Mouse (Mus musculus) telencephalon, adult 2 months (tissue): Measurements from ENCODE around the gene Gm20388.

Experiments
- DNase-seq: peaks from one replicate; pipeline ENCODE4 v3.0.0-alpha.2; 2011; ENCODE audit warnings: low read depth, low spot score

Gene Gm20388

DNA sequence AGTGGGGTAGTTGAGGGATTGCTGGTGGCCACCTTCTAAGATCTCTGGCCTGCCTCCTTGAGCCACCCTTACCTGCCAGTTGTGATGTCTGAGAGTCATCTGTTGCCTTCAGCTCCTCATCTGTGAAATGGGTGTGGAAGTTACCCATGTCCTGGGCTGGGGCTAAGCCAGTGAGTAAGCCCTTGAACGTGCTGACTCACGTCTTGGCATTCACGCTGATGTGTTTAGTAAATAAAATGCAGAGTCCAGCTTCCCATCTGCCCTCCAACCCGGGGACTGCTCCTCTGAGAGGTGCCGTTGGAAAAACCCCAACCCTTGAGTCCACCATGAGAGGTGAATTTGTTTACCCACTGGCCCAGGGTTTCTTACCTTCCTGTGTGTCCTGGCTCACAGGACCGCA is 3435.2 kb downstream of the Gm20388 start:
- no peak for DNase-seq

DNA sequence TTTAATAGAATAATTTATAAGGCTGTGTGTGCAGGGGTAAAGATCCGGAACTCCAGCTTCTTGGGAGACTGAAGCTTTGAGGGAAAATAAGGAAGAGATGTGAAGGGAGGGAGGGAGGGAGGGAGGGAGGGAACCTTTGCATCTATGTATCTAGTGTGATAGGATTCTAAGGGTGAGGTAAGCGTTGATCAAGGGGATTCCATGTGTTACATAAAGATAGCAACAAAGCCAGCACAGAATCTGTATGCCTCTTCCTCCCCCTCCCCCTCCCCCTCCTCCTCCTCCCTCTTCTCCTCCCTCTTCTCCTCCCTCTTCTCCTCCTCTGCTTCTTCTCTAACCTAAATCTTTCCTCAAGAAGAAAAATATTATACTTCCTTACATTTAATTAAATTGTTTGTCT is 3436.7 kb downstream of the Gm20388 start:
- DNase-seq: no peak

DNA sequence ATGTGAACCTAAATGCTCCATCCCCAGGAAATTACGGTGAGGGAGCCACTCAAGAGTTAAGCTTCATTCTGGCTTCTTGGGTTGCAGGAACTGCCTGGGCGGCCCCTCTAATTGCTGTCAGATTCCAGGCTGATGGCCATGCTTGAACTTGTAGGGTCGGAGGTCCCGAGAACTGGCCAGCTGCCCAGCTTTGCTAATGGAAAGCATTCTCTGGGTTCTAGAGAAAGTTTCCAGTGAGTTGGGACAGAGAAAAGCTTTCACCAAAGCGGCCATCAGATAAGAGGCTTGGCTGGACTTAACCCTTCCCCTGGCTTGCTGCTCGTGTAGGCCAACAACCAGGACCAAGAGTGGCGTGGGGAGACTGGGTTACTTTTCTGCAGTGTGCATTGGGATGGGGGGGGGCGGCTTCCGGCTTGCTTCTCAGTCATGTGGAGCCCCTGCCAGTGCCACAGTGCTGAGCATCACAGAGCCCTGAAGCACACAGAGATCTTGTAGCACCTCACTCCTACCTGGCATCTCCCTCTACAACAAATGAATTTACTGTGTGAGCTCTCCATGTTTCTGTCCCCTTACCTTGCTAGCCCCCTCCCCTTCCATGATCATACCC is 3437.7 kb downstream of the Gm20388 start:
- DNase-seq: no peak

DNA sequence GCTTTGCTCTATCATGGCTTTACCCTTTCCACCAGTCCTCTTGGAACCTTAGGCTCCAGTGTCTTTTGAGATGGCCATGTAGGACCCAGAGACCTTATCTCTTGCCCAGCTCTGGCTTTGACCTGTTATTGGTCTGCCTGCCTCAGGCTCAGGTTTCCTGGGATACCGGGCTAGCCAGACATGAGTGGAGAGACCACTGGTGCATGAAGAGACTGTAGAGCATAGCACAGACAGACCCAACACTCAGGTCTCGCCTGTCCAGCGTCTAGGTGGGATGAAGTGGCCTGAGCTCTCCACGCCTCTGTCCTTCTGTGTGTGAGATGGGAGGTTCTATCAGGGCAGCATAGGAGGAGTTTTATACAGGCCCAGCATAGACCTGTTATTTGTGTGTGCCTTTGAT is 3438.4 kb downstream of the Gm20388 start:
- DNase-seq: no peak

DNA sequence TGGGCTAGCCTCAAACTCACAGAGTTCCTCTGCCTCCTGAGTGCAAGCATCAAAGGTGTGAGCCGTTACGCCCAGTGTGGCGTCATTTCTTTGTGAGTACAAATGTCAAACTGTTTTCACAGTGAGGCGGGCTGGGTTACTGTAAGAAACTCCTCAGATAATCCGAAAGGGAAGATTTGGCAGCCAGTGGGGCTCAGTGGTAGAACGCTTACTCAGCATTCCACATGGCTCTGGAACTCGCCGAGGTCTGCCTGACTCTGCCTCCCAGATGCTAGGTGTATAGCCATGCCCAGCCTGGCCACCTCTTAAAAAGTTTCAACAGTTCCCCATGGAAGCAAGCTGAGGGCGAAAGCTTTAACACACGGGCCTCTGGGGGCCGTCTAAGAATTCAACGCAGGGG is 3441.5 kb downstream of the Gm20388 start:
- DNase-seq: no peak

DNA sequence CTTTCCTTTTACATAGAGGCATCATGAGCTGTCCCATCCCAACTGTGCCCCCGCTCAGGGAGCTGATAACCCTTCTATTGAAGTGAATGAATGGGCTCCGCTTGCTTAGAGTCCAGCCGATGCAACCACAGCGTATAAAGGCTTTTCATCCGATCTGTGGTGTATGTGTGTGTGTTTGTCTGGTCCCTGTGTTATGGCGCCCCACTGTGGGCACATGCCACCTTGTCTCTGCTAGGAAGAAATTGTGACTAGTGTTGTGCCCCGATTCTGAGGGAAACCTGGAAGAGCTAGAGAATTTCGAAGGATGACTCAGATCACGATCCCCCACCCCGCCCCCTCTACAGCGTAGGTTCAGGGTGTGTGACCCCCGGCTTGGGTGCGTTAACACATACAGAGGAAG is 3442.1 kb downstream of the Gm20388 start:
- DNase-seq: peak; percentile 22

DNA sequence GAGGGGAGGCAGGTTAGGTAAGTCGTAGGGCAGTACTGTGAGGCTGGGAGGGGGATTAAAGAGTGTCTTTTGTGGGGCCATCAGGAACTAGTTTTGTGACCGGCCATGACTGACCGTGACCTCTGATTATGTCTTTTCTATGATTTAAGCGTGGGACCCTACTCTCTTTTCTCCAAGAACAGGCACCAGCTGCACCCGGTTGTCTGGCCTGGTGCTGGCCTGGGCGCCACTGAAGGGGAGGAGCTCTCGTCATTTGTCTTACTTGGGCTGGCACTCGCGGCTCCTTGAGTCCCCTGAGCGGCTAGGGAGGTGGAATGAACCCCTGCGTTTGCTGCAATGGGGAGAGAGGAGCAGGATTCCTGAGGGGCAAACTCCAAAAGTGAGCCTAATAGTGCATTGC is 3442.6 kb downstream of the Gm20388 start:
- no peak for DNase-seq

DNA sequence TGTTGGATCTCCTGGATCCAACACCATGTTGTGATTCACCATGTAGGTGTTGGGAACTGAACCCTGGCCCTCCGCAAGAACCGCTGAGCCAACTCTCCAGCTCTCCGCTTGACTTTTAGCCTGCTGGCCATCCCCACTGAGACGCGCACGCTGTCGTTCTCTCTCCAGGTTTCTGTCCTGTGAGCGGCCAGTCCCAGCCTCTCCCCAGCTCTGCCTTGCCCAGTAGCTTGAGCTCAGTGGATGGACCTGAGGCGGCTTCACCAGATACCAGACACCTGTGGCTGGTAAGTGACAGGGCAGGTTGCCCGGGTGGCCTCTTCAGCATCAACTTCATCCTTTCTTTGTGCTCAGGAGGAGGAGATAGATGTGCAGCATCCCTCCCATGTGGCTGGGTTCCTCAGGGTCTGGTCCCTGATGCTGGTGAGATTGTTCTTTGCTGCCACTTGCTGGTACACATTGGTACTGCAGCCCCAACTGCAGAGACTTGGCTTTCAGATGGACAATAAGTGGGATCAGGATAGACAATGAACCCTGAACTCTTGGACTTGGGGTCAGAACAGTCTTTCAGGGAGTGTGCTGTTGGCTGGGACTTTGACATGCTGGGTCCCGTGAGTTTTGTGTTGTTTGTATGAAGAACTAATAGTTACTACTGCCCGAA is 3450.6 kb downstream of the Gm20388 start:
- peak; percentile 24 for DNase-seq

DNA sequence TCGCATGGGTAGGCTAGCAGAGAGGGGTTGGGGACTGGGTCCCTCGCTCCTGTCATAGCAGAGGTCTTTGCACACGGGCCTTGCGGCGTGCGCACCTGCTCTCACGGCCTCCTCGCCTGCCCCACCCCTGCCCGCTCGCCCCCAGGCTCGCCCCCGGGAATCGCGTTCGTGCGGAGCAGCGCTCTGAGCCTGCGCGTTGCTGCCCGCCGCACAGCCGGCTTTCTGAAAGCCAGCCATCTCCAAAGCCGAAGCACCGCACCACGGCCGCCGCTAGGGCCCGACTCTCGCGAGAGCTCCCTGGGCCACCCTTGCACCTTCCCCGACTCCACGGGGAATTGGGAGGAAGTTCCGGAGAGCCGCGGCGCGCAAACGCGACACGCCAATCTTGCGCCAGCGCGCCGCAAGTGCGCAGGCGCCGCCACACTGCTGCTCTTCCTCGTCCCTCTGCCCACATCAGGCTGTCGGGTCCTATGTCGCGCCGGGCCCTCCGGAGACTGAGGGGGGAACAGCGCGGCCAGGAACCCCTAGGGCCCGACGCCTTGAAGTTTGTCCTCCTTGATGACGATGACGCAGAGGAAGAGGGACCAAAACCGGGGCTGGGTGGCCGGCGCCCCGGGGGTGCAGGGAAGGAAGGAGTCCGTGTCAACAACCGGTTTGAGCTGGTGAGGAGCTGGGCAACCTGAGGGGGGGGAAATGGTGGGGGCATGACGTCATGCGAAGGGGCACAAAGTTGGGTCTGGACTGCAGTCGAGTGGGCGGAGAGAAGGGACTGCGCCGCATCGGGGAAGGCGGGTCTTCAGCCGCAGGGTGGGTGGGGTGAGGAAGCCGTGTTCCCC is 3463.0 kb downstream of the Gm20388 start, which contains the start of gene Tcf25:
TSS of gene Tcf25 (plus strand) at position 351 of the 836 bp plus-strand sequence.
- DNase-seq: peak; percentile 95

DNA sequence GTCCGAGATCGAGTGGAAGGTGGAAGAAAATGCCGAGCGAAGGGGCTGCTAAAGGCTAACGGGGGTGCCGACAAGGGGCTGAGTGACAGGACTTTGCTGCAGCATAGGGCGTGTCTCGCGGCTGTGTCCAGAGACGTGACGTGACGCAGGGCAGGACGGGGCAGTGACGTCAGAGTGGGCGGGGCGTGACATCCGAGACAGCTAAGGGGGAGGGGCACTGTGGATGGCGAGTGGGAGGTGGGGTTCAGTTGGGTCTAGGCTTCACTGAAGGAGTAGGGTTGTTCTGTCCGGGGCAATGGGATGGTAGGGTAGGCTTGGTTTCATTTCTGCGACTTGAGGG is 3463.6 kb downstream of the Gm20388 start:
- peak; percentile 66 for DNase-seq

DNA sequence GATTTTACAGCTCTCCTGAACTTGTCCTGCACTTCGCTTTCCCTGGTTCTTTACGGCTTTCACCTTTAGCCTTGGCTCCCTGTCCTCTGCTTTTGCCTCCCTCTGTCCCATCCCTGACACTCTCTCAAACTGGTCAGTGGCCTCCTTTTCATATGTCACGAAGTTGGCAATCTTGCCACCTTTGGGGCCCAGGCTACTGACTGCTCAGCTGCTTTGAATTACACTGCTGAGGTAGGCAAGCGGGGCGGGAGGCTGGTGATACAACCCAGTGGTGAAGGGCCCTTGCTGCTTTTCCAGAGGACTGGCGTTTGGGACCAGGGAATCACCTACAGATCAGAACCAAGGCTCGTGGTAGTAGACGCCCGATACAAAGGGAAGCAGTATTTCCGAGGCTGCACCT is 3465.1 kb downstream of the Gm20388 start:
- DNase-seq: no peak

DNA sequence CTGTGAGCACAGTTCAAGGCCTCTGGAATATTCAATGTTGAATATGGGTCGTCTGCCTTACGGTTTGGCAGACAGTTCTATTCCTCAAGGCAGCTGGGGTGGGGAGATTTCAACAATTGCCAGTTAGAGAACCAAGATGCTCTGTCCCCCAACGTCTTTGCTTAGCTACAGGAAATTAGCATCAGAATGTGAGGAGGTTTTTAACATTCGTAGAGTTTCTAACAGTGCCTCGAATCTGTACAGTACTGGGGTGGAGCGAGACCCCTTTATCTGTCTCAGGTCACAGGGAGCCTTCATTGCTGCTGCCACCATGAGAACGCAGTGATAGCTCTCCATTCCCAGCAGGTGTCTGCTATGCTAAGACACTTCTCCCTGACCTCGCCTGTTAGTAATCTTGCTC is 3465.5 kb downstream of the Gm20388 start:
- DNase-seq: no peak

DNA sequence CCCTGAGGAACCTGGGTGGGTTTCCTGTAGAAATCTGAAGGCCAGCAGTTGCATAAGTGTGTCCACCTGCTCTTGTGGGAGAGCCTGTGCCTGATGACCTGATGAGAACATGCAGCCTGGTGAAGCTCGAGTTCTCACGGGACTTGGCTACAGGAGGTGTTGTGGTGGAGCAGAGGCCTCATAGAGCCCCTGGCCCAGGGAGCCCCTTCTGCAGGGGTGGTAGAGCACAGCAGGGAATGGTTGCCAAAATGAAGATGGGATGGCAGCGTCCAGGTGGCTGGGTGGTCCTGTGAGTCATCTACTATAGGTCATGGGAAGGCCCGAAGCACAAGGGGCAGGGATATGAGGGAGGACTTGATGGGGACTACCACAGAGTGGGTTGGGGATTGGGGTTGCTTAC is 3471.1 kb downstream of the Gm20388 start:
- no peak for DNase-seq

DNA sequence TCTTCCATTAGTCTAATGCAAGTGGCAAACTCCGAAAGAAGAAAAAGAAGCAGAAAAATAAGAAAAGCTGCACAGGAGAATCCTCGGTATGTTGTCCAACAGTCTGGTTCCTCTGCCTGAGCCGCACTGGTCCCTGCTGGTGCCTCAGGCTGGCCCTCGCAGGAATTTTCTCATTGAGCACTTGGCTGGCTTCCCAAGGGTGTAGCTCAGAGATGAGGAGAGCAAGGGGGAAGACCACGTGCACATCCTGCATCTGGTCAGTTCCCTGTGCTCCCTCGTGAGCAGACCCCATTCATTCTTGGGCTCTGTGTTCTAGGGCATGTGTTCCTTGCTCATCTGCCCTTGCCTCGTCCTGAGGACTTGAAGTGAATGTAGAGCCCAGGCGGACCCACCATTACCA is 3471.9 kb downstream of the Gm20388 start:
- no peak for DNase-seq

DNA sequence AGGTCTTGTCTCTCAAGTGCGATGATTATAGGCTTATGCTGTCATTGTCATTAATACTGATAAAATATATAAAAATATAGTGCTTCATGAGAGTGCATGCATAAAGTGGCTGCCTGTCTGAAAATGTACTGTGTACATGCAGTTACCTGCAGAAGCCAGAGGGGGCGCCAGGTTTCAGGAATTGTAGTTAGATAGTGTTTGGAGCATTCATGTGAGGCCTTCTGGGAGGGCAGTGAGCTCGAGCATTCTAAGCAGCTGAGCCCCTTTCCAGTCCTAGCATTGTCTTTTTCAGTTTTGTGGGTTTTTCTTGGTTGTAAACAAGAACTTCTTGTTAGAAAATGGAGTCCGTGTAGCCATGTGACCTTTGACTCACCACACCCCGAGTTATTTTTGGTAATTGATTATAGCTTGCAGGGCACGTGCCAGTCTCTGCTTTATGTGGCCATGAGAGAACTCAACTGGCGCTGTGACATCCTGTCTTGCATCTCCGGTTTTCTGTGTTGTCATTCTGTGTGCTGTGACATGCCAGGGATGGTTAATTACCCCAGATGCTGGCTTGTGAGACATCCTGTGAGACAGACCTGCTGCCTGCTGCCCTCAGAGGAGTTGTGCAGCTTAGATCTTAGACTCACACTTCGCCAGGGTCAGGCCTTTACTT is 3474.4 kb downstream of the Gm20388 start:
- no peak for DNase-seq

DNA sequence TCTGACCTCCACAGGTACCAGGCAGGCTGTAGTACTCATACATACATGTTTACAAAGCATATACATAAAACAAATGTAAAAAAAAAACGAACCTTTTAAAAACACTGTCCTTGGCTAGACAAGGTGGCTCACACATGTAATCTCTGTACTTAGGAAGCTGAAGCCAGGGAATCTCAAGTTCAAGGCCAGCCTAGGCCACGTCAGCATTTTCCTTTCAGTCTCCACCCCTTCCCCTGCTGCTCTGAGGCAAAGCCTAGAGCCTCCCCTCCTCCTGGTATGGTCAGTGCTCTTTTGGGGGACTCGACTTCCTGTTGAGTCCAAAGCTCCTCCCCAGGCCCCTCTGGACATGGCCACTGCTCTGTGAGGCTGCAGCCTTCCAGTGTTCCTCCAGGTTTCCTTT is 3476.4 kb downstream of the Gm20388 start:
- DNase-seq: no peak

DNA sequence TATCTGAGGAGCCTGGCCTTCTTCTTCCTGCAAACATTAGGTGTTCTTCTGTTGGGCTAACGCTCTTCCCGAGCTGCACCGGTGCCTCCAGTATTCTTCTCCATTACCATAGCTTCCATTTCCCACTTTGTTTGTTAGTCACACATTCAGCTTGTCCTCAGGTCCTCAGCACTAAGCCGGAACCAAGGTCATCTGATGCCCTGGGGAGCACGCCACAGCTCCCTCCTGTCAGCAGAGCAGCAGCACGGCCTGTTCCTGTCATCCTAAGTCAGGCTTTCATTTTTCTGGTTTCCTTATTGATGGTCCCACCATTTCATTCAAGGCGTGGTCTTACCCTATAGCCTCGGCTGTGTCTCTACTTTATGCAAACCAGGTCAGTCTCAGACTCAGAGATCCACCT is 3477.2 kb downstream of the Gm20388 start:
- no peak for DNase-seq

DNA sequence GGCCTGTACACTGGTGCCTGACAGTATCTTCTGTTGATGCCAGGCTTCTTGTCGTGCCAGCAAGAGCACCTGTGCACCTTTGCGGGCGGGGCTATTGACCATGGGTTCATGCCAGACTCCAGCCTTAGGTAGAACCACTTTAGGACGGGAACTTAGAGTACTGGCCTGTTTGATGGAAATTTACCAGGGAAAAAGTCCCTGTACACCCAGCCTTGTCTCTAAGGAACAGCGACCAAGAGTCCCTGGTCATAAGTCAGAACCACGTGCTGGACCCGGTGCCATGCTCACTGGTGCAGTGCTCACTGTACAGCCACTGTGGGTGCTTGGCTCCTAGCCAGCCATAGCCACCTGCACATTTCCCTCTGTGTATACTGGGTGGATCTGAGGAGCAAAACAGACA is 3478.4 kb downstream of the Gm20388 start:
- DNase-seq: no peak

DNA sequence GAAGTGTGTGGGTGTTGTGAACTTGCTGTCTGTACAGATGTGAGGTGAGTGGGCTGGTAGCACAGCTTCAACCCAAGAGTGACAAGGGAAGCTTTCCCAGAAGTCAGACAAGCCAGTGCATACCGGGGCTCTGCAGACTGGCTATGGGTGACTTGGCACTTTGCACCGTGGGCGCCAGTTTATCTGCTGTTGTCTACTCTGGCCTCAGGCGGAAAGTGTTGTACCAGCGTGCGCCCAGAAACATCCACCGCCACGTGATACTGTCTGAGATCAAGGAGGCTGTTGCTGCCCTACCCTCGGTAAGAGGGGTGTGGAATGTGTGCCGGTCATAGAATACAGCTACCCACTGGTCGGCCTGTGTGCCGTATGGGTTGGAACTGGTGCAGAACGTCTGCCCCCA is 3487.7 kb downstream of the Gm20388 start:
- DNase-seq: no peak

DNA sequence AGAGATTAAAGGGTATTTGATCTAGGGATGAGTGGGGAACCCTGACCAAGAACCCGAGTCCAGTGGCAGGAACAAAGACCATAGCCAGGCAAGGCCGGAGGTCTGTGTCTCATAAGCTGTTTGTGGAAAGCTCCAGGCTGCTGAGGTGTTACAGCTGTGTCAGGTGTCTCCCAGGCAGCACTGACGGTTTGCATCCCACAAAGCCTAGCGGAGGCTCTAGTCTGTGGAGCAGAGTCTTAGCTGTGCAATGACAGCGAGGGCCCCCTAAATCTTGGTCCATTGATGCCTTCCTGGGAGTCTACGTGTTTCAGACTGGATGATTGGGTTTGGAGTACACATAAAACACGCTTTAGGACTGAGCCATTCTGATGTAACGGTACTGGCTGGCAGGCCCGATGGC is 3491.3 kb downstream of the Gm20388 start:
- DNase-seq: no peak

DNA sequence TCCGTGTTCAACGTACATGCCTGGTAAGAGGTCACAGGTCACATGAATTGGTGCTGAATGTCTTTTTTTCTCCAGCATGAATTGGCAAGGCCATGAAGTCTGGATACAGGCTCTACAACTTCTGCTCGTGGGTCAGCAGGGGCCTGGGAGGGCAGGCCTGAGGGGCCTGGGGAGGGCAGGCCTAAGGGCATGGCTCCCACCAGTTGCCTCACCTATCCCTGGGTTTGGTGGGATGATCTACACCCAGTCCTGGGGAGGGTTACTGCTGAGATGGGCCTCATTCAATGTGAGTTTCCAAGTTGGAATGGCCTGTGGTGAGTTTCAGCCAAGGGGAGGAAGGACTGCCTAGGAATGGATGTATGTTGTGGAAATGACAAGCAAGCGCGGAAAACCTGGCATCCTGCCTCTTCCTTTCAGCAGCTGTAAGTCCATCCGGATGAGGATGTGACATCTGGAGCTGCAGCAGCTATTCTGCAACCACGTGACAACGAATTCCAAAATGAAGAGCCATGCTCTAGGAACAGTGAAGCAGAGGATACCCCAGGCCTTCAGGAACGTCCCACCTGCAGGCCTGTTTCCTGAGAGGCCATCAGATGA is 3492.2 kb downstream of the Gm20388 start:
- DNase-seq: no peak

DNA sequence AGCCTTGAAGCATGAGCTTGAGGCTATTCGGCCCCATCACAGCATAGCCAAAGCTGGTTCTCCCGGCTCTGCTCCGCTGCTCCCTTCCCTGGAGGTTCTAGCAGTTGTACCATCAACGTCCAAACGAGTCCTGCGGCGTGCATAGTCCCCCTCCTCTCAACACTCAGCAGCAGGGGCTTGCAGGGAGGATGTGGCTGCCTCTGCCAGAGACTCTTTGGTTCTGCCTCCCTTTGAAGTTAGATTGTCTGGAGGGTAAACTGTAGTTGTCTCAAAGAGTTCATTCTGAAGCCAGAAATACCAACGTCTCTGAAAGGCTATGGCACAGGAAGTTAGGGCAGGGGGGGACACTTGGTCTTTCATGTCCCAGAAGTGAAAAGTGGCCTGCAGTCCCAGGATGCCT is 3493.9 kb downstream of the Gm20388 start:
- no peak for DNase-seq
